Mouse (Mus musculus) WW6 (cell line): ENCODE measurements around the gene Smtn.

Source experiments
- DNase-seq: peaks from one replicate; pipeline ENCODE4 v3.0.0-alpha.2; 2013; ENCODE audit warnings: low read depth, low spot score

Smtn gene

GRCm38 (mm10) chr11:3540451-3541085 lies at the start of gene Smtn:
Smtn (minus strand) TSS chr11:3540612.
- no peak for DNase-seq

GRCm38 (mm10) chr11:3588036-3588672 lies 47.7 kb upstream of the Smtn start:
- no peak for DNase-seq

GRCm38 (mm10) chr11:3587350-3587749 lies 46.9 kb upstream of the Smtn start:
- no peak for DNase-seq

- no peak for DNase-seq
These were observed 45.7 kb upstream of the Smtn start for GRCm38 (mm10) chr11:3585983-3586618.

GRCm38 (mm10) chr11:3583127-3583526 lies 42.7 kb upstream of the Smtn start:
- DNase-seq = no peak

- DNase-seq = no peak
These were observed 41.5 kb upstream of the Smtn start for GRCm38 (mm10) chr11:3581908-3582307.

GRCm38 (mm10) chr11:3580306-3581084 lies 40.1 kb upstream of the Smtn start:
- DNase-seq = no peak

- no peak for DNase-seq
These were observed 37.8 kb upstream of the Smtn start for GRCm38 (mm10) chr11:3578050-3578725.

GRCm38 (mm10) chr11:3575238-3575637 lies 34.8 kb upstream of the Smtn start:
- no peak for DNase-seq

- DNase-seq = no peak
These were observed 32.7 kb upstream of the Smtn start for GRCm38 (mm10) chr11:3573092-3573491.

GRCm38 (mm10) chr11:3572181-3572580 lies 31.8 kb upstream of the Smtn start:
- no peak for DNase-seq

- no peak for DNase-seq
These were observed 29.9 kb upstream of the Smtn start for GRCm38 (mm10) chr11:3570321-3570720.

GRCm38 (mm10) chr11:3567896-3568295 lies 27.5 kb upstream of the Smtn start:
- no peak for DNase-seq

GRCm38 (mm10) chr11:3566018-3566417 lies 25.6 kb upstream of the Smtn start:
- no peak for DNase-seq

- no peak for DNase-seq
These were observed 24.0 kb upstream of the Smtn start for GRCm38 (mm10) chr11:3564451-3564850.

GRCm38 (mm10) chr11:3563853-3564252 lies 23.4 kb upstream of the Smtn start:
- no peak for DNase-seq

GRCm38 (mm10) chr11:3560202-3560601 lies 19.8 kb upstream of the Smtn start:
- no peak for DNase-seq

- DNase-seq = no peak
These were observed 17.4 kb upstream of the Smtn start for GRCm38 (mm10) chr11:3557852-3558251.

- DNase-seq = no peak
These were observed 14.6 kb upstream of the Smtn start for GRCm38 (mm10) chr11:3554976-3555375.

GRCm38 (mm10) chr11:3549791-3550190 lies 9.4 kb upstream of the Smtn start:
- no peak for DNase-seq

GRCm38 (mm10) chr11:3548564-3549295 lies 8.3 kb upstream of the Smtn start:
- no peak for DNase-seq
